Mouse (Mus musculus) limb, embryonic 11.5 days (tissue): ENCODE data around the gene Vps37c. TPM values are rescaled to one million over a fixed set of nuclear protein-coding genes. Genes with fewer than 3 reads are reported as not detected.

Source experiments
- ATAC-seq: fragments of 200-750 bp; cut with Nextera tagmentation; 2 replicates; pipeline ENCODE4 v1.8.0; 2017; ENCODE audit warnings: low read depth; ENCODE audit not compliant: insufficient number of reproducible peaks, low FRiP score, low TSS enrichment
- DNase-seq: peaks from one replicate; pipeline ENCODE4 v3.0.0-alpha.2; 2015; ENCODE audit warnings: low spot score
- H3K27ac ChIP-seq: fragments of 300-500 bp; sonication (generic); replicated peaks from 2 replicates; pipeline ENCODE4 v1.5.1; 2014; ENCODE audit warnings: low read depth, mild to moderate bottlenecking, low read length
- H3K27me3 ChIP-seq: fragments of 300-500 bp; sonication (generic); 2 replicates; pipeline ENCODE4 v1.6.1; 2014; ENCODE audit warnings: mild to moderate bottlenecking, low read length, mixed read lengths; ENCODE audit not compliant: control insufficient read depth, insufficient read depth
- H3K36me3 ChIP-seq: fragments of 300-500 bp; sonication (generic); 2 replicates; pipeline ENCODE4 v1.6.1; 2014; ENCODE audit warnings: mild to moderate bottlenecking, low read length, moderate library complexity, mixed read lengths; ENCODE audit not compliant: control insufficient read depth, insufficient read depth
- H3K4me1 ChIP-seq: fragments of 300-500 bp; sonication (generic); 2 replicates; pipeline ENCODE4 v1.6.1; 2014; ENCODE audit warnings: low read length, mixed read lengths; ENCODE audit not compliant: control insufficient read depth, insufficient read depth
- H3K4me2 ChIP-seq: fragments of 300-500 bp; sonication (generic); 2 replicates; pipeline ENCODE4 v1.6.1; 2014; ENCODE audit warnings: low read depth, mild to moderate bottlenecking, moderate library complexity; ENCODE audit not compliant: severe bottlenecking
- H3K4me3 ChIP-seq: fragments of 300-500 bp; sonication (generic); 2 replicates; pipeline ENCODE4 v1.5.1; 2014; ENCODE audit warnings: low read depth, low read length
- H3K9ac ChIP-seq: fragments of 300-500 bp; sonication (generic); 2 replicates; pipeline ENCODE4 v1.6.1; 2014; ENCODE audit warnings: mild to moderate bottlenecking, low read length
- H3K9me3 ChIP-seq: fragments of 300-500 bp; sonication (generic); 2 replicates; pipeline ENCODE4 v1.6.1; 2016; ENCODE audit warnings: low read length; ENCODE audit not compliant: control insufficient read depth
- WGBS: fragments of 180-500 bp; shearing (Covaris S2); extraction: QIAGEN DNeasy Blood & Tissue Kit; methylation state at CpG from one replicate; pipeline ENCODE4 v1.1.7; 2014; 5-methylcytosine and 5-hydroxymethylcytosine counted together
- polyA plus RNA-seq: library from polyadenylated mRNA; unstranded; fragments of >200 nt; fragmentation: Nextera tagmentation; extraction: Ambion mirVana; gene quantifications from 2 replicates; pipeline ENCODE4 v1.2.1, GENCODE M21; 2014

Vps37c gene
- polyA plus RNA-seq, 1 experiment from 2014 or later, result 29.7 TPM

GRCm38 (mm10) chr19:10721064-10721463 is 32.5 kb downstream of the Vps37c start:
- WGBS, result 22% methylated on average over 5 of the region's 5 CpGs

GRCm38 (mm10) chr19:10723084-10723483 is 34.5 kb downstream of the Vps37c start:
- ATAC-seq (no peak), DNase-seq (no peak)
- Histone ChIP-seq H3K27me3 (no peaks in the 10 kb centered on the region), H3K36me3 (no peaks in the 10 kb centered on the region), H3K27ac (no peak overlapping the region), H3K4me2 (no peak overlapping the region), H3K4me3 (no peak overlapping the region), H3K9me3 (no peaks in the 10 kb centered on the region), H3K9ac (no peak overlapping the region), H3K4me1 (0 out of 2 replicates have a peak, but pooled peaks cover 5% of the 10 kb centered on the region)
- 15% methylated on average over 13 of the region's 13 CpGs for WGBS

More at GRCm38 (mm10) chr19:10721064-10721463, 32.5 kb downstream of the Vps37c start:
- DNase-seq, result no peak
- H3K4me3 ChIP-seq, result no peak overlapping the region
- no peak for ATAC-seq
- H3K27ac ChIP-seq, result no peak overlapping the region
- H3K4me1 ChIP-seq, result 0 out of 2 replicates have a peak, but pooled peaks cover 5% of the 10 kb centered on the region
- H3K27me3 ChIP-seq, result no peaks in the 10 kb centered on the region
- no peak overlapping the region for H3K9ac ChIP-seq
- H3K4me2 ChIP-seq, result no peak overlapping the region
- H3K36me3 ChIP-seq, result no peaks in the 10 kb centered on the region
- no peaks in the 10 kb centered on the region for H3K9me3 ChIP-seq

GRCm38 (mm10) chr19:10723649-10724048 is 35.1 kb downstream of the Vps37c start:
- DNase-seq, result no peak

DNA sequence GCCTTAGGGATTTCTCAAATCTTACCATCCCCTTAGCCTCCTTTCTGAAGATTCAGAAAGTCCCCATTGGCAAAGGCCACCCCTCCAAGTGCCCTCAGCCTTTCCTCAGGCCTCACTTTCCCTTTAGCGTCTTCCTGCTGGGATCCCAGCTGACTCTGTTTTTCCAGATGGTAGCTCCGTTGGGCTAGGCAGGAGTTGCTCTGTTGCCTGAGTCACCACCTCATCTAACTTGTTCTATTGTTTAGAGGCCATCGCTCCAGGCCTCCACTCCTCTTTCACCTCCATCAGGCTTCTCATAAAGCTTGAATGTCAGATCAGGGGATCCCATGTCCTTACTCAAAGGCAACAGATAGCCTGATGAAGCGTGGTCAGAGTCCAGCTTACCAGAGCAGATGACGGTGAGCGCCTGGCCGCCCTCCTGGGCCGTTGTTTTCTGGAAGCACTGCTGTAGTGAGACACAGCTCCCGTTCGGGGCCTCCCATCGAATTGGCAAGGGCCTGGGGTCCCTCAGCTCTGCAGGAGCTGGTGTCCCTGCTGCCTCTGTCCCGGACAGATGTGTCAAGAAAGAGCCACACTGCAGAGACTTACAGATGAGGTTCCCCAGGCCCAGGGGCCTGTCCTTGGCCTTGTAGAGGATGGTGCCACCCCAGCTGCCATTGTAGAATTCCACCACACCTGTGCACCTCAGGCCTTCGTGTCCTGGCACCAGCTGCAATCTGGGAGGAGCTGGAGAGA is 36.3 kb downstream of the Vps37c start:
- ATAC-seq, result no peak
- DNase-seq, result no peak
- no peak overlapping the region for H3K4me2 ChIP-seq
- H3K4me1 ChIP-seq, result 0 out of 2 replicates have a peak, but pooled peaks cover 5% of the 10 kb centered on the region
- H3K36me3 ChIP-seq, result no peaks in the 10 kb centered on the region
- H3K27me3 ChIP-seq, result no peaks in the 10 kb centered on the region
- 77% methylated on average over 13 of the region's 13 CpGs for WGBS
- H3K4me3 ChIP-seq, result no peak overlapping the region
- no peak overlapping the region for H3K27ac ChIP-seq
- no peak overlapping the region for H3K9ac ChIP-seq
- H3K9me3 ChIP-seq, result no peaks in the 10 kb centered on the region

More at GRCm38 (mm10) chr19:10723649-10724048, 35.1 kb downstream of the Vps37c start:
- Histone ChIP-seq H3K27me3 (no peaks in the 10 kb centered on the region), H3K9me3 (no peaks in the 10 kb centered on the region), H3K4me1 (0 out of 2 replicates have a peak, but pooled peaks cover 5% of the 10 kb centered on the region), H3K27ac (no peak overlapping the region), H3K9ac (no peak overlapping the region), H3K36me3 (no peaks in the 10 kb centered on the region), H3K4me2 (no peak overlapping the region), H3K4me3 (no peak overlapping the region)
- ATAC-seq, result no peak
- WGBS, result 32% methylated on average over 5 of the region's 5 CpGs

DNA sequence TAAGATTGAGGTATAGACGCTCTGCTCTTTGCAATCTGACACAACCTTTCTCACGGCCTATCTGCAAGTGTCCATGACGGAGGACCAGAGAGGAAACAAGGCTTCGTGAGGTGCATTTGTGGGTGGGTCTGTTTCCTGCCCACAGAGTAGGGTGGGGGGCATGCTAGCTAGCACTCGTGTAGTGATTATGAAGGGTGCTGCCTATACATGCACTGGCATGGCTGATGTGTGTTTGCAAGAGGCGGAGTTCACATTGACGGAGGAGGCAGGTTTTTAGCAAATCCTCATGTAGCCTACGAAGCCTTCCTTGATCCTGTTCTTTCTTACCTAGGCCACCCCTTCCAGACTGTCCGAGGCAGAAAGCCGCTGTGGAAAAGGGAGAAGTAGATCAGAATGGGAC is 41.4 kb downstream of the Vps37c start:
- Histone ChIP-seq H3K9ac (no peak overlapping the region), H3K4me1 (no peaks in the 10 kb centered on the region), H3K27me3 (no peaks in the 10 kb centered on the region), H3K36me3 (no peaks in the 10 kb centered on the region), H3K27ac (no peak overlapping the region), H3K4me2 (no peak overlapping the region), H3K4me3 (no peak overlapping the region), H3K9me3 (no peaks in the 10 kb centered on the region)
- 89% methylated on average over 10 of the region's 10 CpGs for WGBS
- DNase-seq, result no peak
- no peak for ATAC-seq

DNA sequence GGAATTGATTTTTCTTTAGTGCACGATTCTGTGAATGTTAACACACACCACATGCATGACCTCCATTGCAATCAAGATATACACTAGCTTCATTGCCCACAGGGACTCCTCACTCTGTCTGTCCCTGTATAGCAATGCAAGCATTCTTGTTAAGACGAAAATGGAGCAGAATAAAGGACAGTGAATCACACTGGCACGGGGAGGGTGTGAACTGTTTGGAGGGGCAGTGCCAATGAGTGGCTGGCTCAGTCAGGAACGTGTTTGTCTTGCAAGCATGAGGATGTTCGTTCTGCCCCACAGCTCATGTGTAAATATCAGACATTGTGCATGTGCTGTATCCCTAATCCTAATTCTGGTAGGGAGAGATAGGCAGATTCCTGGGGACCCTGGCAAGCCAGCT is 41.9 kb downstream of the Vps37c start:
- WGBS, result 84% methylated on average over 5 of the region's 5 CpGs
- Histone ChIP-seq H3K4me1 (no peaks in the 10 kb centered on the region), H3K9ac (no peak overlapping the region), H3K36me3 (no peaks in the 10 kb centered on the region), H3K4me3 (no peak overlapping the region), H3K27me3 (no peaks in the 10 kb centered on the region), H3K4me2 (no peak overlapping the region), H3K9me3 (no peaks in the 10 kb centered on the region), H3K27ac (no peak overlapping the region)
- DNase-seq (no peak), ATAC-seq (no peak)

- Histone ChIP-seq H3K36me3 (no peaks in the 10 kb centered on the region), H3K9ac (no peak overlapping the region), H3K4me2 (no peak overlapping the region), H3K9me3 (no peaks in the 10 kb centered on the region), H3K27ac (no peak overlapping the region), H3K4me1 (no peaks in the 10 kb centered on the region), H3K4me3 (no peak overlapping the region), H3K27me3 (no peaks in the 10 kb centered on the region)
- WGBS, result 91% methylated on average over 7 of the region's 7 CpGs
- DNase-seq (no peak), ATAC-seq (no peak)
Observed at GRCm38 (mm10) chr19:10731975-10732374, 43.4 kb downstream of the Vps37c start.

GRCm38 (mm10) chr19:10732741-10733140 is 44.2 kb downstream of the Vps37c start:
- no peaks in the 10 kb centered on the region for H3K9me3 ChIP-seq
- DNase-seq, result no peak
- H3K36me3 ChIP-seq, result no peaks in the 10 kb centered on the region
- 93% methylated on average over 7 of the region's 7 CpGs for WGBS
- ATAC-seq, result no peak
- no peaks in the 10 kb centered on the region for H3K27me3 ChIP-seq
- H3K4me1 ChIP-seq, result no peaks in the 10 kb centered on the region
- H3K4me2 ChIP-seq, result no peak overlapping the region
- no peak overlapping the region for H3K27ac ChIP-seq
- H3K4me3 ChIP-seq, result no peak overlapping the region
- H3K9ac ChIP-seq, result no peak overlapping the region
